Mouse (Mus musculus): ENCODE results near the gene Asic2. TPM values are rescaled to one million over a fixed set of nuclear protein-coding genes. Genes with fewer than 3 reads are reported as not detected.
A peak's percentile ranks its signal among the peaks of the same experiment; 100 is the strongest.

Asic2 gene
- polyA plus RNA-seq, 1 experiment from 2014 or later, result 0.35 TPM

- H3K27ac ChIP-seq (replicated peaks), result no peak overlapping the region
- H3K36me3 ChIP-seq, result no peaks in the 10 kb centered on the region
- no peak for ATAC-seq (ENCODE audit: insufficient number of reproducible peaks, low FRiP score, low TSS enrichment, low read depth)
- no peak overlapping the region for H3K4me2 ChIP-seq (replicated peaks)
- H3K4me3 ChIP-seq (replicated peaks), result no peak overlapping the region
- H3K9ac ChIP-seq, result no peak overlapping the region
- no peaks in the 10 kb centered on the region for H3K4me1 ChIP-seq
- WGBS, result 53% methylated on average over 4 of the region's 4 CpGs
- peaks cover 6% of the 10 kb centered on the region; the same call in 1 of the 2 replicates for H3K9me3 ChIP-seq (replicated peaks)
- H3K27me3 ChIP-seq, result no peaks in the 10 kb centered on the region
Observed at GRCm38 (mm10) chr11:81163056-81163455, 805.2 kb downstream of the Asic2 start.

- Histone ChIP-seq H3K4me3 (replicated peaks) (peak overlapping the region; percentile 48), H3K27me3 (peaks cover 72% of the 10 kb centered on the region), H3K4me1 (peaks cover 26% of the 10 kb centered on the region), H3K9ac (no peak overlapping the region), H3K9me3 (replicated peaks) (no peaks in the 10 kb centered on the region), H3K27ac (replicated peaks) (no peak overlapping the region), H3K36me3 (no peaks in the 10 kb centered on the region), H3K4me2 (replicated peaks) (peak overlapping the region; percentile 95)
- 14% methylated on average over 13 of the region's 13 CpGs for WGBS
- ATAC-seq (ENCODE audit: insufficient number of reproducible peaks, low FRiP score, low TSS enrichment, low read depth), result no peak
Observed at GRCm38 (mm10) chr11:81153841-81154240, 814.4 kb downstream of the Asic2 start.

GRCm38 (mm10) chr11:81153161-81153840 is 815.0 kb downstream of the Asic2 start:
- H3K4me1 ChIP-seq, result peaks cover 26% of the 10 kb centered on the region
- no peak overlapping the region for H3K9ac ChIP-seq
- H3K4me3 ChIP-seq (replicated peaks), result peak overlapping the region; percentile 48
- WGBS, result under 1% methylated on average over 57 of the region's 57 CpGs
- peaks cover 72% of the 10 kb centered on the region for H3K27me3 ChIP-seq
- no peaks in the 10 kb centered on the region for H3K9me3 ChIP-seq (replicated peaks)
- H3K4me2 ChIP-seq (replicated peaks), result peak overlapping the region; percentile 95
- no peak overlapping the region for H3K27ac ChIP-seq (replicated peaks)
- ATAC-seq (ENCODE audit: insufficient number of reproducible peaks, low FRiP score, low TSS enrichment, low read depth), result peak; percentile 39; the same call in 1 of the 2 replicates
- H3K36me3 ChIP-seq, result no peaks in the 10 kb centered on the region

- ATAC-seq (ENCODE audit: insufficient number of reproducible peaks, low FRiP score, low TSS enrichment, low read depth), result peak; percentile 58
- Histone ChIP-seq H3K4me1 (peaks cover 26% of the 10 kb centered on the region), H3K4me2 (replicated peaks) (peak overlapping the region; percentile 95), H3K36me3 (no peaks in the 10 kb centered on the region), H3K9me3 (replicated peaks) (no peaks in the 10 kb centered on the region), H3K9ac (no peak overlapping the region), H3K27me3 (peaks cover 72% of the 10 kb centered on the region), H3K27ac (replicated peaks) (no peak overlapping the region), H3K4me3 (replicated peaks) (peak overlapping the region; percentile 48)
- 1% methylated on average over 55 of the region's 55 CpGs for WGBS
Observed at GRCm38 (mm10) chr11:81152460-81153160, 815.6 kb downstream of the Asic2 start.

GRCm38 (mm10) chr11:81152021-81152385 is 816.3 kb downstream of the Asic2 start:
- H3K27me3 ChIP-seq, result peaks cover 72% of the 10 kb centered on the region
- under 1% methylated on average over 42 of the region's 42 CpGs for WGBS
- H3K4me3 ChIP-seq (replicated peaks), result peak overlapping the region; percentile 48
- H3K9ac ChIP-seq, result no peak overlapping the region
- peaks cover 26% of the 10 kb centered on the region for H3K4me1 ChIP-seq
- H3K36me3 ChIP-seq, result no peaks in the 10 kb centered on the region
- H3K9me3 ChIP-seq (replicated peaks), result no peaks in the 10 kb centered on the region
- peak; percentile 27; the same call in 1 of the 2 replicates for ATAC-seq (ENCODE audit: insufficient number of reproducible peaks, low FRiP score, low TSS enrichment, low read depth)
- H3K4me2 ChIP-seq (replicated peaks), result peak overlapping the region; percentile 95
- H3K27ac ChIP-seq (replicated peaks), result no peak overlapping the region

GRCm38 (mm10) chr11:81151286-81152020 is 816.8 kb downstream of the Asic2 start:
- Histone ChIP-seq H3K4me3 (replicated peaks) (peak overlapping the region; percentile 48), H3K4me1 (peaks cover 26% of the 10 kb centered on the region), H3K4me2 (replicated peaks) (peak overlapping the region; percentile 95), H3K27me3 (peaks cover 68% of the 10 kb centered on the region), H3K9ac (no peak overlapping the region), H3K9me3 (replicated peaks) (no peaks in the 10 kb centered on the region), H3K27ac (replicated peaks) (no peak overlapping the region), H3K36me3 (no peaks in the 10 kb centered on the region)
- 6% methylated on average over 36 of the region's 36 CpGs for whole genome bisulfite sequencing
- no peak for ATAC-seq (ENCODE audit: insufficient number of reproducible peaks, low FRiP score, low TSS enrichment, low read depth)

- H3K4me1 ChIP-seq, result peaks cover 26% of the 10 kb centered on the region
- 81% methylated on average over 8 of the region's 8 CpGs for WGBS
- H3K27ac ChIP-seq (replicated peaks), result no peak overlapping the region
- no peak overlapping the region for H3K9ac ChIP-seq
- no peaks in the 10 kb centered on the region for H3K36me3 ChIP-seq
- no peaks in the 10 kb centered on the region for H3K9me3 ChIP-seq (replicated peaks)
- peaks cover 60% of the 10 kb centered on the region for H3K27me3 ChIP-seq
- no peak for ATAC-seq (ENCODE audit: insufficient number of reproducible peaks, low FRiP score, low TSS enrichment, low read depth)
- no peak overlapping the region for H3K4me2 ChIP-seq (replicated peaks)
- H3K4me3 ChIP-seq (replicated peaks), result no peak overlapping the region
Observed at GRCm38 (mm10) chr11:81150621-81151020, 817.6 kb downstream of the Asic2 start.

GRCm38 (mm10) chr11:81148423-81148822 is 819.8 kb downstream of the Asic2 start:
- Histone ChIP-seq H3K4me3 (replicated peaks) (no peak overlapping the region), H3K27ac (replicated peaks) (no peak overlapping the region), H3K4me1 (peaks cover 20% of the 10 kb centered on the region), H3K9ac (no peak overlapping the region), H3K27me3 (peaks cover 42% of the 10 kb centered on the region), H3K4me2 (replicated peaks) (no peak overlapping the region), H3K9me3 (replicated peaks) (no peaks in the 10 kb centered on the region), H3K36me3 (no peaks in the 10 kb centered on the region)
- no peak for ATAC-seq (ENCODE audit: insufficient number of reproducible peaks, low FRiP score, low TSS enrichment, low read depth)
- 27% methylated on average over 10 of the region's 10 CpGs for WGBS

GRCm38 (mm10) chr11:81146574-81147157 is 821.6 kb downstream of the Asic2 start:
- no peaks in the 10 kb centered on the region for H3K9me3 ChIP-seq (replicated peaks)
- no peak overlapping the region for H3K9ac ChIP-seq
- no peak overlapping the region for H3K27ac ChIP-seq (replicated peaks)
- H3K4me3 ChIP-seq (replicated peaks), result no peak overlapping the region
- H3K27me3 ChIP-seq, result peaks cover 24% of the 10 kb centered on the region
- no peaks in the 10 kb centered on the region for H3K36me3 ChIP-seq
- H3K4me1 ChIP-seq, result peaks cover 3% of the 10 kb centered on the region
- H3K4me2 ChIP-seq (replicated peaks), result no peak overlapping the region
- ATAC-seq (ENCODE audit: insufficient number of reproducible peaks, low FRiP score, low TSS enrichment, low read depth), result no peak
- 82% methylated on average over 9 of the region's 9 CpGs for WGBS

GRCm38 (mm10) chr11:81135141-81135540 is 833.1 kb downstream of the Asic2 start:
- H3K27ac ChIP-seq (replicated peaks), result no peak overlapping the region
- H3K9me3 ChIP-seq (replicated peaks), result no peaks in the 10 kb centered on the region
- 51% methylated on average over 4 of the region's 4 CpGs for WGBS
- H3K4me1 ChIP-seq, result no peaks in the 10 kb centered on the region
- H3K27me3 ChIP-seq, result no peaks in the 10 kb centered on the region
- H3K36me3 ChIP-seq, result no peaks in the 10 kb centered on the region
- H3K9ac ChIP-seq, result no peak overlapping the region
- H3K4me3 ChIP-seq (replicated peaks), result no peak overlapping the region
- ATAC-seq (ENCODE audit: insufficient number of reproducible peaks, low FRiP score, low TSS enrichment, low read depth), result no peak
- H3K4me2 ChIP-seq (replicated peaks), result no peak overlapping the region

GRCm38 (mm10) chr11:81133950-81134349 is 834.3 kb downstream of the Asic2 start:
- Histone ChIP-seq H3K27me3 (no peaks in the 10 kb centered on the region), H3K9ac (no peak overlapping the region), H3K4me1 (no peaks in the 10 kb centered on the region), H3K9me3 (replicated peaks) (no peaks in the 10 kb centered on the region), H3K36me3 (no peaks in the 10 kb centered on the region), H3K4me3 (replicated peaks) (no peak overlapping the region), H3K4me2 (replicated peaks) (no peak overlapping the region), H3K27ac (replicated peaks) (no peak overlapping the region)
- no peak for ATAC-seq (ENCODE audit: insufficient number of reproducible peaks, low FRiP score, low TSS enrichment, low read depth)
- 12% methylated on average over 5 of the region's 5 CpGs for WGBS
